Mouse (Mus musculus) midbrain, embryonic 16.5 days (tissue): ENCODE measurements at regions not wholly inside any gene's neighbourhood (a gene's known extent, or its start where the extent isn't known, plus 50 kb on each side); places are given as distances from the start of the nearest gene placed in this dataset.
A peak's percentile ranks its signal among the peaks of the same experiment; 100 is the strongest.
"Not testable (repeated sequence)": the region's sequence is repeated elsewhere in the genome, so short reads cannot be mapped to it uniquely, and the experiment has no call there.

Experiments
- ATAC-seq: fragments of 200-750 bp; cut with Nextera tagmentation; 2 replicates; pipeline ENCODE4 v1.8.0; 2017; ENCODE audit warnings: moderate TSS enrichment
- H3K27ac ChIP-seq: fragments of 300-500 bp; sonication (generic); 2 replicates; pipeline ENCODE4 v1.5.1; 2014; ENCODE audit warnings: mild to moderate bottlenecking, low read length, mixed read lengths
- H3K27me3 ChIP-seq: fragments of 300-500 bp; sonication (generic); 2 replicates; pipeline ENCODE4 v1.6.1; 2014; ENCODE audit warnings: low read depth, low read length, mixed read lengths; ENCODE audit not compliant: control insufficient read depth, insufficient read depth
- H3K36me3 ChIP-seq: fragments of 300-500 bp; sonication (generic); 2 replicates; pipeline ENCODE4 v1.6.1; 2014; ENCODE audit warnings: mild to moderate bottlenecking, low read length, moderate library complexity, mixed read lengths; ENCODE audit not compliant: control insufficient read depth, insufficient read depth
- H3K4me1 ChIP-seq: fragments of 300-500 bp; sonication (generic); 2 replicates; pipeline ENCODE4 v1.6.1; 2014; ENCODE audit warnings: mild to moderate bottlenecking, low read length, mixed read lengths; ENCODE audit not compliant: control insufficient read depth, insufficient read depth
- H3K4me2 ChIP-seq: fragments of 300-500 bp; sonication (generic); 2 replicates; pipeline ENCODE4 v1.6.1; 2014; ENCODE audit warnings: mild to moderate bottlenecking, low read length, mixed read lengths
- H3K4me3 ChIP-seq: fragments of 300-500 bp; sonication (generic); 2 replicates; pipeline ENCODE4 v1.5.1; 2014; ENCODE audit warnings: low read depth, mild to moderate bottlenecking, low read length, moderate library complexity, mixed read lengths
- H3K9ac ChIP-seq: fragments of 300-500 bp; sonication (generic); 2 replicates; pipeline ENCODE4 v1.6.1; 2014; ENCODE audit warnings: low read depth, low read length, mixed read lengths
- H3K9me3 ChIP-seq: fragments of 300-500 bp; sonication (generic); replicated peaks from 2 replicates; pipeline ENCODE4 v1.6.1; 2014; ENCODE audit warnings: mild to moderate bottlenecking, low read length, mixed read lengths; ENCODE audit not compliant: control insufficient read depth, poor library complexity, severe bottlenecking
- WGBS: fragments of 180-500 bp; shearing (Covaris S2); extraction: QIAGEN DNeasy Blood & Tissue Kit; methylation state at CpG from one replicate; pipeline ENCODE4 v1.1.7; 2014; 5-methylcytosine and 5-hydroxymethylcytosine counted together

- H3K4me1 ChIP-seq = peaks cover 3% of the 10 kb centered on the region; the same call in 1 of the 2 replicates
- no peaks in the 10 kb centered on the region for H3K9me3 ChIP-seq
- peak overlapping the region; percentile 69 for H3K27ac ChIP-seq
- WGBS = 56% methylated on average over 7 of the region's 7 CpGs
- H3K27me3 ChIP-seq = no peaks in the 10 kb centered on the region
- no peak overlapping the region for H3K9ac ChIP-seq
- peak; percentile 46; the same call in 1 of the 2 replicates for ATAC-seq
- no peak overlapping the region for H3K4me2 ChIP-seq
- no peak overlapping the region for H3K4me3 ChIP-seq
- H3K36me3 ChIP-seq = no peaks in the 10 kb centered on the region
Observed at GRCm38 (mm10) chr10:96214285-96214684, 77.9 kb downstream of the Gm5426 start.

- Histone ChIP-seq H3K9ac (no peak overlapping the region), H3K27ac (no peak overlapping the region), H3K27me3 (no peaks in the 10 kb centered on the region), H3K36me3 (no peaks in the 10 kb centered on the region), H3K4me3 (no peak overlapping the region), H3K4me1 (peaks cover 3% of the 10 kb centered on the region; the same call in 1 of the 2 replicates), H3K9me3 (no peaks in the 10 kb centered on the region), H3K4me2 (no peak overlapping the region)
- 83% methylated on average over 6 of the region's 6 CpGs for WGBS
- no peak for ATAC-seq
Observed at GRCm38 (mm10) chr10:96214946-96215345, 78.5 kb downstream of the Gm5426 start.

GRCm38 (mm10) chr10:96220731-96221130 lies 84.3 kb downstream of the Gm5426 start:
- Histone ChIP-seq H3K27ac (no peak overlapping the region), H3K9me3 (no peaks in the 10 kb centered on the region), H3K4me1 (no peaks in the 10 kb centered on the region), H3K9ac (no peak overlapping the region), H3K27me3 (no peaks in the 10 kb centered on the region), H3K36me3 (no peaks in the 10 kb centered on the region), H3K4me2 (no peak overlapping the region), H3K4me3 (no peak overlapping the region)
- ATAC-seq = no peak
- 95% methylated on average over 4 of the region's 4 CpGs for WGBS

GRCm38 (mm10) chr10:96230391-96230790 lies 94.0 kb downstream of the Gm5426 start:
- no peak for ATAC-seq
- Histone ChIP-seq H3K4me2 (no peak overlapping the region), H3K36me3 (no peaks in the 10 kb centered on the region), H3K9me3 (no peaks in the 10 kb centered on the region), H3K4me1 (no peaks in the 10 kb centered on the region), H3K27me3 (no peaks in the 10 kb centered on the region), H3K9ac (no peak overlapping the region), H3K4me3 (no peak overlapping the region), H3K27ac (no peak overlapping the region)
- 88% methylated on average over 8 of the region's 8 CpGs for whole genome bisulfite sequencing

GRCm38 (mm10) chr10:96231309-96231708 lies 94.9 kb downstream of the Gm5426 start:
- Histone ChIP-seq H3K9me3 (no peaks in the 10 kb centered on the region), H3K36me3 (no peaks in the 10 kb centered on the region), H3K27ac (no peak overlapping the region), H3K4me2 (no peak overlapping the region), H3K9ac (no peak overlapping the region), H3K27me3 (no peaks in the 10 kb centered on the region), H3K4me3 (no peak overlapping the region), H3K4me1 (no peaks in the 10 kb centered on the region)
- no peak for ATAC-seq
- 92% methylated on average over 6 of the region's 6 CpGs for WGBS

GRCm38 (mm10) chr10:96232889-96233288 lies 96.5 kb downstream of the Gm5426 start:
- WGBS = 49% methylated on average over 1 of the region's 1 CpGs
- H3K9me3 ChIP-seq = no peaks in the 10 kb centered on the region
- H3K27me3 ChIP-seq = no peaks in the 10 kb centered on the region
- no peak overlapping the region for H3K9ac ChIP-seq
- no peaks in the 10 kb centered on the region for H3K36me3 ChIP-seq
- no peak overlapping the region for H3K4me2 ChIP-seq
- H3K4me1 ChIP-seq = no peaks in the 10 kb centered on the region
- ATAC-seq = no peak
- H3K4me3 ChIP-seq = no peak overlapping the region
- H3K27ac ChIP-seq = no peak overlapping the region

- 68% methylated on average over 10 of the region's 10 CpGs for WGBS
- no peak overlapping the region for H3K27ac ChIP-seq
- ATAC-seq = no peak
Observed at GRCm38 (mm10) chr10:96234564-96235412, 98.4 kb downstream of the Gm5426 start.

GRCm38 (mm10) chr10:96236031-96236430 lies 99.6 kb downstream of the Gm5426 start:
- H3K9ac ChIP-seq, H3K9me3 ChIP-seq, H3K27me3 ChIP-seq, H3K36me3 ChIP-seq, H3K4me3 ChIP-seq, H3K4me2 ChIP-seq, ATAC-seq, H3K4me1 ChIP-seq, H3K27ac ChIP-seq: not testable (repeated sequence)
- WGBS = 91% methylated on average over 4 of the region's 4 CpGs

More at GRCm38 (mm10) chr10:96234564-96235412, 98.4 kb downstream of the Gm5426 start:
- H3K4me3 ChIP-seq = no peak overlapping the region
- H3K36me3 ChIP-seq = no peaks in the 10 kb centered on the region
- H3K27me3 ChIP-seq = no peaks in the 10 kb centered on the region
- H3K9me3 ChIP-seq = no peaks in the 10 kb centered on the region
- no peak overlapping the region for H3K4me2 ChIP-seq
- H3K4me1 ChIP-seq = no peaks in the 10 kb centered on the region
- no peak overlapping the region for H3K9ac ChIP-seq

GRCm38 (mm10) chr10:96236777-96237373 lies 100.5 kb downstream of the Gm5426 start:
- no peaks in the 10 kb centered on the region for H3K4me1 ChIP-seq

More at GRCm38 (mm10) chr10:96236777-96237373, 100.5 kb downstream of the Gm5426 start:
- ATAC-seq = no peak
- Histone ChIP-seq H3K36me3 (no peaks in the 10 kb centered on the region), H3K9ac (no peak overlapping the region), H3K27me3 (no peaks in the 10 kb centered on the region), H3K4me3 (no peak overlapping the region), H3K27ac (no peak overlapping the region), H3K9me3 (no peaks in the 10 kb centered on the region), H3K4me2 (no peak overlapping the region)
- 91% methylated on average over 6 of the region's 6 CpGs for WGBS
